Mouse (Mus musculus) testis, adult 2 months (tissue): ENCODE data around the gene Cyp4v3.

ENCODE experiments used
- CTCF ChIP-seq: fragments of 200-500 bp; IDR thresholded peaks from 2 replicates; pipeline ENCODE4 v1.5.1; 2012; ENCODE audit warnings: low read depth, mild to moderate bottlenecking, inconsistent platforms, low read length, moderate library complexity; ENCODE audit not compliant: control insufficient read depth, insufficient read depth, insufficient replicate concordance
- POLR2A ChIP-seq: fragments of 200-500 bp; IDR thresholded peaks from 2 replicates; pipeline ENCODE4 v1.6.1; 2012; ENCODE audit warnings: low read depth, mild to moderate bottlenecking, inconsistent platforms, low read length, moderate library complexity; ENCODE audit not compliant: control insufficient read depth

- no peak for TF ChIP-seq POLR2A
- TF ChIP-seq CTCF: no peak
Observed at GRCm38 (mm10) chr8:45302390-45302789, 30.6 kb downstream of the Cyp4v3 start.
